Mouse (Mus musculus) lung, adult 2 months (tissue): ENCODE data around the gene Trcg1.

Experiments
- CTCF ChIP-seq: fragments of 200-500 bp; IDR thresholded peaks from 2 replicates; pipeline ENCODE4 v1.5.1; 2011; ENCODE audit warnings: mild to moderate bottlenecking, low read length, control low read depth; ENCODE audit not compliant: insufficient read depth
- POLR2A ChIP-seq: fragments of 200-500 bp; IDR thresholded peaks from 2 replicates; pipeline ENCODE4 v1.6.1; 2011; ENCODE audit warnings: low read depth, mild to moderate bottlenecking, control low read depth, low read length, borderline replicate concordance; ENCODE audit errors: extremely low read depth

- TF ChIP-seq CTCF (no peak), POLR2A (no peak)
These were observed 58.5 kb downstream of the Trcg1 start for GRCm38 (mm10) chr9:57294905-57295304.
